Mouse (Mus musculus) thymus, adult 18-20 months (tissue): ENCODE data around the gene Ampd2.
A peak's percentile ranks its signal among the peaks of the same experiment; 100 is the strongest.

Experiments used
- DNase-seq, 2 experiments: peaks; one replicate each; pipeline ENCODE4 v3.0.0; 2022; ENCODE audit warnings: mixed read lengths in 2 of 2

The Ampd2 gene

DNA sequence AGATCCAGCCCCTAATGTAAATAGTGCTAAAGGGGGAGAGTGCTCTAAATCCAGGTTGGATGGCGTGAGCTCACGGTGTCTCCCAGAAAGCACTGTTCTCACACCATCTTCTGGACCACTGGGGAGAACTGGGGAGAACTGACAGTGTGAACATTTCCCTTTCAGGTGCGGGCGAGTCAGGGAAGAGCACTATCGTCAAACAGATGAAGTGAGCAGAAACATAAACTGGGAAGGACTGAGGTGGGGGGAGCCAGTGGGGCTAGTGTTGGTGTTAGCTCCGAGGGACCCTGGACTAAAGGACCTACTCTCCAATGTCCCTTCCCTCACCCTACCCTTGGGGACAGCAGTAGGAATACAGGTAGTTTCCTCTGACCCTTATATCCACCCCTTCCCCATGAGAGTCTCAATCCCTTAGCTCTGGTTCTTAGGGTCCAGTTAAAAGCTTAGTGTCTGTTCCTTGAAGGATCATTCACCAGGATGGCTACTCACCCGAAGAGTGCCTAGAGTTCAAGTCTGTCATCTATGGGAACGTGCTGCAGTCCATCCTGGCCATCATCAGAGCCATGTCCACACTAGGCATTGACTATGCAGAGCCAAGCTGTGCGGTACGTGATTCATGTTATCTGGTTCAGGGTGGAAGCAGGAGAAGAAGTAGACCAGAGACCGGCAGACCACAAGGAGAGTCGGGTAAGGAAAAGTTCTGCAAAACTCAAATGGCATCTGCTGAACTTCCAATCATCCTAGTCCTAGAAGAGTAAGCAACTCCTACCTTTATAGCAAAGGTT is 8.7 kb upstream of the Ampd2 start:
- DNase-seq = no peak

DNA sequence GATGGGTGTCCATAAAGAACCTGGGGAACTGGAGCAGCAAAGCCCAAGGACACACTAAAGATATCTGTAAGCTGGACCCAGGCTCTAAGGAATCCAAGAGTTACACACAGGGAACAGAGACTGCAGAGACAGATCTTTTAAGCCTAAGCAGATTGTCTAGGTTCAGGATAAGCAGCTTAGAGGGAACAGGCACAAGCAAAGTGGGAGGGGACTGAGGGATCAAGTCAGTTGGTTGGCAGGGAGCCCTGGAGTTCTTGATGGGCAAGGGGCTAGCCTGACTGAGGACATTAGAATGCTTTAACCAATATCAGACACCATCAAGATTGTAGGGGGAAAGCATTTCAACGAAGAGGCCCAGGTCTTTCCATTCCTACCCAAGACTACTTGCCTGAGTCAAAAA is 7.7 kb upstream of the Ampd2 start:
- DNase-seq = no peak

DNA sequence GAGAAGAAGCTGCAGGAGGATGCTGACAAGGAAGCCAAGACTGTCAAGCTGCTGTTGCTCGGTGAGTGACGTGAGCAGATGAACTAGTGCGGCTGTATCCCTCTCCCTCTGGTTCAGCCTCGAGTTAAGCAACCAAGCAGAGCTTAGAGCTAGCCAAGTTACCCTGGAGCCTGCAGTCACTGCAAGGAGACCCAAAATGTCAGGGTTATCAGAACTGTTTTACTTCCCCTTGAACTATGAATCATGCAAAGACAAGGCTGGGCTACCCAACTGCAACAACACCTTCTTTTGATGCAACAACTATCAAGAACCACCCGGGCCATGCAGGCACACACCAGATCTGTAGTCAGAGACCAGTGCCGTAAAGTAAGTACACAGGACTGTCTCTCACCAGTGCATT is 6.9 kb upstream of the Ampd2 start:
- no peak for DNase-seq

DNA sequence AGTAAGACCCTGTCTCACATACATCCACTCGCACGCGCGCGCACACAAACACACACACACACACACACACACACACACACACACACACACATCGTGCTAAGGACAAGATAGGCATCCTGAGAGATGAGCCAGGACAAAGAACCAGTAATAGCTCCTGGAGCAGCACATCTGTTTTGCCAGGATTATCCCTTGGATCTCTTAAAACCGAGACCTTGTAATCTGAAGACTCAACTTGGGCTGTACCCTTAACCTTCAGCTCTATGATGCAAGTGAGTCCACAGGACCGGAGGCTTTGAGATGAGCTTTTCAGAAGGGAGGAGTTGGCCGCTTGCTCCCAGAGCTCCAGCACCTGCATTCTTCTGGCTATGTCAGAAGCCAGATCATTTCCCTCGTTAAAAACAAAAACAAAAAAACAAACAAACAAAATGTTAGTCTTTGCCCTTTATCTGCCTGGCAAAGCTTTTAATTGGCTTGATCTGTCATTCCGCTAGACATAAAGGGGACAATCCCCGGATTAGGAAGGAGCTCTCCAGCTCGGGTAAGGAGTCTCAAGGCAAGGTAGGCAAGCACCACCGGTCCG is 6.2 kb upstream of the Ampd2 start, which contains the start of gene Gnat2:
Gene Gnat2 (plus strand): TSS at position 254 of the 580 bp plus-strand sequence.
- no peak for DNase-seq

DNA sequence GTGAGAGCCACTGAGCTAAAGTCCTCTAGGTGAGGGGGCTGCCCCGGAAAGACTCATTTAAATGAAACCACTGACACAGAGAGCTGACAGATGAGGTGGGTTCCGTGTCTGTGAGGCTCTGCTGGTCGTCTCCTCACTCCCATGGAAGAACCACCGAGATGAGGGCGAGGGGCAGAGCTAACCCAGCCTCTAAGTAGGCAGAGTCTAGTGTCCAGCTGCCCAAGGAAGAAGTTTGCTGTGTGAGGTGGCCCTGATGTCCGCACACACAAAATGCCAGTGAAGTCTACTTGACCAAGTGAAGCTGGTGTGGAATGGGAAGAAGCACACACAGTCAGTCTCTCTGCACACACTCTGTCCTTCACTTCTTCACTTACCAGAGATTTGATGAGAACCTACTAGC is 5.6 kb upstream of the Ampd2 start:
- DNase-seq = no peak

DNA sequence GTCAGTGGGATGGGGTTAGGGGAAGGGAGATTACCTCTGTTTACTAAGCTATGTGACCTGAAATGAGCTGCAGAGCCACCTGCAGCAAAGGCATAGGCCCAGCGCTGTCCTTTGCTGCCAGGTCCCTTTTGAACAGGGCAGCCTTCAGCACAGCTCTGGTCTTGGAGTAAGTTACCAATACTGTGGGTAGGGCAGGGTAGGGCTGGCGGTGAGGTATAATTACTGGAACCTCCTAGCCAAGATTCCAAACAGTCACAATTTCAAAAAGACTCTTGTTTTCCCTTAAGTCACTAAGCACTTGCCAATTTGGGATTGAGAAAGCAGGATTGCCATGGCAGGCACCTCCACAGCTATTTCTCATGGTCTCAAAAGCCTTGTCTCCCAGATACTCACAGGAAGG is 4.1 kb upstream of the Ampd2 start:
- no peak for DNase-seq

DNA sequence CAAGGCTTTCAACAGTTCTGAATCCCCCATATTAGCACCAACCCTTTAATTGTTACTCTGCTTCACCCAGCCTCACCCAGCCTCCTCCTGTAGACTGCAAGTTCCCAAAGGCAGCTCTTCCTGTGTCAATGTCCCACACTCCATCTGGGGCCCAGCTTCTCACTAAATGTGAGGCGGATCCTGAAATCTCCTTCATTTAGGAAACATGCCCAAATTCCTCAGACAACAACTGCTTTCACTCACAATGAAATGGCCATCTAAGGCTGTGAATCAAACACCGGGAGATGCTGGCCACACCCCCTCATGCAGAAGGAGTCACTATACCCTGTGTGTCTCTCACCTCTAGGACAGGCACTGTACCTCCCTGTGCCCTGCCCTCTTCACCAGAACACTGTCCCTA is 3.5 kb upstream of the Ampd2 start:
- no peak for DNase-seq

DNA sequence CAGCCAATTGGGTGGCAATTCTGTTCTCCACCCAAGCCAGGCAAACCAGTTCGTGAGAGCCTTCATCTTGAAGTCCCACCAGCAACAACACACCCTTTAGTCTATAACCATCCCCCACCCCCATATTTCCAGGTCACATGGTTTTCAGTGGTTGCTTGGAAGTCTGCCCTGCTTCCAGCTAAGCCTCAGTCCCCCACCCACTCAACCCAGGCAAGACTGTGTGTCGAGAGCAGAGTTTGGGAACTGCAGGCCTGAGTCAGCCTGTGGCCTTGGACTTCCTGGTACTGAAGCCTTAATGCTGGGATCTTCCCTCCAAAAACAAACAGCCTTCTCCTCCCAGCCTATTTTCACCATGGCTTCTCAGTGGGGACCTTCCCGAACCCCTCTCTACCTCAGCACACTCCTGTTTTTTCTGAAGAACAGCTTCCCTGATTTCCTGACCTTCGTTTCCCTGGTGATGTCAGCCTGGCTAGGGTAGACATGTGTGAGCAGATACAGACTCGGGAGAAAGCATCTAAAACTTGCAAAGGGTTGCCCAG is 2.5 kb upstream of the Ampd2 start:
- DNase-seq = no peak

DNA sequence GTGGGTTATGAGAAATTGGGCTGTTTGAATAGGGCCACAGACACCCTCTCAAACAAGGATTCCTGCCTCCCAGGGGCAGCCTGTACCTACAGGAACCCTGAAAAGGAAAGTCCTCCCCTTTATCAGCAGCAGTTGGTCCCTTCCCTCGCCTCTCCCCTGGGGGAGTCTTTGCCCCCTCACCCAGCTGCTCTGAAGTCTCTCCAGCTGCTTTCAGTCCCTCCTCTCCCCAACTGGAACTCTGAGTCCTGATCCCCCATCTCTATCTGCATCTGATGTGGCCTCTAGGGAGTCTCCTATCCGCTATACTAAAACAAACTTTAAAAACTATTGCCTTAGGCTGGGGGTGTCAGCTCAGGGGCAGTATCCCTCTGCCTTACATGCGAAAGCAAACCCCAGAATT is 878 bp upstream of the Ampd2 start:
- no peak for DNase-seq

DNA sequence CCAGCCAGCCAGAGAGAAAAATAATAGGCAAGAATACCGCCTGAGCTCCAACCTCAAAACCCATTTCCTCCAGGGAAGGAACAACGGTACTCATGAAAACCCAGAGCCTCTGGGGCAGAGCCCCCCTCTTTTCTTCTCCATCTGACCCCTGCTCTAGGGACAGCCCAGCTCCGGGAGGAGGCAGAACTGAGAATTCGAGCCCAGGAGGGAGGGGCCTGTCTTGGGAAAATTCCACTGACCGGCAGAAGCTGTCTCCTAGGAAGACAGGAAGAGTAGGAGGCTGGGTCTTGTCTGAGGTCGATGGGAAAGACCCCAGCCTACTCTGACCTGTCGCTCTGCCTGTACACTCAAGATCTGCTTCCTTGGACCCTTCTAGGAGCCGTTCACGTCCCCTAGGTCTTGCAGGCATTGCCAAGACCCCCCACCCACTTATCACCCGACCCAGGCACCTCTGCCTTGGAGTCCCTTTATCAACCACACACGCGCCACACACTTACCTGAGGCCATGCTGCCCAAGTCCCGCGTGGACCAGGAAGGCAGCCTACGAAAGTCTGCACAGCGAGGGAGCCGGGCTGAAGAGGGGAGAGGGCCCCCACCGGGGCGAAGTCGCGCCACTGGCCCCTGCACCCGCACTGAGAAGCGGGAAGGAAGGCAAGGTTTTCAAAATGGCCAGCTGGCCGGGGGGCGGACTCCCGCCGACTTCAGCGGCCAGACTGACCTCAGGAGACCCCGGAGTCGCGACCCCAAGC is 556 bp downstream of the Ampd2 start:
- DNase-seq = peak; percentile 34 to 38

DNA sequence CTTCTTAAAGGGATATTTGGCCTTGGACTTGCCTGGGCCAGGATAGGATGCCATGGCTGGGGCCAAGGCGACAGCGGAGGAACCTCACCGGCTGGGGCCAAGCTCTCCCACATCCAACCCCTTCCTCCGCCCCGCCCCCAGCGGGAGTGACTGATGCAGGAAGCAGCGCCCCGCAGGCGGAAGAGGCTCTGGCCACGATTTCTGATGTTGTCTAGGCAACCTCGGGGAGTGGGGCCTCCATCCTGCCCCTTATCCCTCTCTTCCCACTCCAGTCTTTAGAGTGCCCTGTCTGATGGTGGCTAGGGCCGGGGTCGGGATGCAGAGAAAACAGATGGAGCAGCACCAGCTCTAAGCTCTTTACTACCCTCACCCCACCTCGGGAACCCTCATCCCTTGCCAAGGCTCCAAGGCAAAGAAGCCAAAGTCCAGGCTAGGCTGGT is 1.1 kb downstream of the Ampd2 start:
- DNase-seq = peak; percentile 80 to 86

DNA sequence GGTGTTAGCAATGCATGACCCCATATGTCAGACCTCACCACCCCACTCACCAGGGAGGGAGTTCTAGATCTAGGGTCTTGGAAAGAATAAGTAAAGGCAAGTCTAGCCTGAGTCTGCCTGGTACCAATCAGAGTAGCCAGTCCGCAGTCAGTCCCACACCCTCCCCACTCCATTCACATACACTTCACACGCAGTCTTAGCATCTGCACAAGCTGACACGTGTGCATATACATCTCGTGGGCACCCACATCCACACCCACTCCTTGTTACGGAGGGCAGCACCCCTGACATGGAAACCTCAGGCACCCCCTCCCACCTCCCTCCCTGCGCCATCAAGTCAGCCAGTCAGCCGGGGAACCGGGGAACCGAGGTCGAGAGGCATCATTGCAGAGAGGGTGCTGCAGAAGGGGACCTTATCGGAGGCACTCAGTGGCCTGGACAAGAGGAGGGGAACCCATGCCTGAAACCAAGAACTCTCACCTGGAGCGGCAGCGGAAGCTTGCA is 1.6 kb downstream of the Ampd2 start:
- no peak for DNase-seq

DNA sequence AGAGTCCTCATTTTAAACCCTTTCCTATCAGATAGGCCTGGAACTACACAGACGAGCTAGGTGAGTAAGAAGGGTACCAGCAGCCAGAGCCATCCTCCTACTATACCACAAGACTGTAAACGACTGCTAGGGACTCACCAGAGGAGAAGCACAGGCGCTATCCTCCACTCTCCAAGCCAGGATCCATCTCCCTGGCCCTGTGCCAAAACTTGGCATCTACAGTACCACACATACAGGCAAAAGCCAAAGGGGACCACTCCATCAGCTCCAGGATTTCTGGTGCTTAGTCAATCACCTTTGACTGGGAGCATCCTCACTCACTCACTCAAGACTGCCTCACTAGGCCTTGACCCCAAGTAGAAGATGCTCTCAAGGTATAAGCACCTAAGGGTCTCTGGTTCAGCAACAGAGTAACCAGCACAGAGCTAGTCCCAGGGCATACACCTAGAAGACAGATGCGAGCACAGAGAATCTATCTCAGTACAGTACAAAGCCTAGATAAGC is 2.5 kb downstream of the Ampd2 start:
- DNase-seq = no peak

DNA sequence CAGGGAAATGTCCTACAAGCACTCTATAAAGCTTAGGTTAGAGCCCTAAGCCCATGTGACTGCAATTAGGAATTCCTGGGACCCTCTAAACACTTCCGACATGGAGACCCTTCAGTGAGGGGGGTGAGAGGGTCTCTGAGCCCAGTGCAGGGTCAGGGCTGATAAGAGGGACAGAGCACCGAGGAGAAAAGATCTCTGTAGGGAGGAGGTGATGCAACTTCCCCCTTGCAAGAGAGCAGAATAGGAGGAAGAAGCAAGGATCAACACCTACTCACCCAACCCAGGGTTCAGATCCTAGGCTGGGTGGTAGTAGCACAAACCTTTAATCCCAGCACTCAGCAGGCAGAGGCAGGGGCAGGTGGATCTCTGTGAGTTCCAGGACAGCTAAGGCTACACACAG is 3.3 kb downstream of the Ampd2 start:
- DNase-seq = no peak

DNA sequence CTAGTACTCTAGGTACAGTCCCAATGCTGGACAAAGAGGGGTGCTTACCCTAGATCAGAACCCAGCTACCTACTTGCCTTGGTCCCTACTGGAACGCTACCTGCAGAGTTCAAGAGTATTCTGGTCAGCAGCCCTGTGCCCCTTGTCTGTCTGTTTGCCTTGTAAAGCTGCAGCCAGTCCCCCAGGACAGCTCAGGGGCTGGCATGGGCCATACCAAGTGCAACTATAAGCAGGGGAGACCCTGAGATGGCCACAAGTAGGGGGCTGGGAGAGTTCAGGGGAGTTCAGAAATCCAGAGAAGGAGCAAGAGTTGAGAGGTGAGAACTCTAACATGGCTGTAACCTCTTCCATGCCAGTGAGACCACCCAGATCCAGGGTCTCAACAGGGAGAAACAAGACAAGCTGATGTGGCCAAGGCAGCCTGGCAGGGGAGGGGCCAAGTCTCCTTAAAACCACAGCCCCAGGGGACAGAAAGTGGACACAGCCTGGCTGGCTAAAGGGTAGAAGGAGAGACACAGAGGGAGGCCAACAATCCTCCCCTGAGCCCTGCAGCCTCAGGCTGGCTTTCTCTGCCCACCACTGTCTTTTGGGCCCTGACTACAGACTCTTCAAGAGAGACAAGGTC is 4.1 kb downstream of the Ampd2 start:
- DNase-seq = no peak

DNA sequence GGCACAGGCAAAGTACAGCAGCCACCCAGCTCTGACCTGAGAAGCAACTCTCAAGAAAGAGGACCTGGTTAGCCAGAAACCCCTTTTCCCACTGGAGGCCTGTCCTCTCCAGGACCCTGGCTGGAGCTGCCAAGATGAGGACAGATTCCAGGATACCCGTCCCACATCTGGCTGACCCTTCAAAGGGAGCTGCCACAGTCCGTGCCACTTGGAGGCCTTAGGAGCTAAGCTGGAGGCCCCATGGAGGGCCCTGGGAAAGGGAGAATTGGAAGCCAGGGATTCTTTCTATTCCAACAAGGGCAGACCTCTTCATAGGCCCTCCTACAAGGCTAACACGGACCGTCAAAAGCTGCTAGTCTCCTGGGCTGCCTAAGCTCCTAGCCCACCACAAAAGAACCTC is 4.8 kb downstream of the Ampd2 start:
- DNase-seq = no peak

DNA sequence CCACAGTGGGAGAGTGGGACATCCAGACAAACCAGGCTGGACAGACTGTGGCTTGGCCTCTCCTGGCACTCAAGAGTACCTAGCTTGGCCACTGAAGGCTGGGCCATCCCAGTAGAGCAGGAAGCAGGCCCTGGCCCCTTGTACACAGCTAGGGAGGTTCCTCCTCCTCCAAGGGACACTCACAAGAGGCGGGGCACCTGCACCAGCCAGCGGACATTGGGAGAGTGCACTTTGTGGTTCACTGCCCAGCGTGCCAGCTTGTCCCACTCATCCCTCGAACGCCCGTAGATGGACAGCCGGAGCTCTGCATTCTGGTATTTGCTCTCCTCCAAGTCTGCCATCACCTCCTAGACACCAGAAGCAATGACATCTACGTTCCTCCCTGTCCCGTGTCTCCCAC is 9.6 kb downstream of the Ampd2 start:
- no peak for DNase-seq

DNA sequence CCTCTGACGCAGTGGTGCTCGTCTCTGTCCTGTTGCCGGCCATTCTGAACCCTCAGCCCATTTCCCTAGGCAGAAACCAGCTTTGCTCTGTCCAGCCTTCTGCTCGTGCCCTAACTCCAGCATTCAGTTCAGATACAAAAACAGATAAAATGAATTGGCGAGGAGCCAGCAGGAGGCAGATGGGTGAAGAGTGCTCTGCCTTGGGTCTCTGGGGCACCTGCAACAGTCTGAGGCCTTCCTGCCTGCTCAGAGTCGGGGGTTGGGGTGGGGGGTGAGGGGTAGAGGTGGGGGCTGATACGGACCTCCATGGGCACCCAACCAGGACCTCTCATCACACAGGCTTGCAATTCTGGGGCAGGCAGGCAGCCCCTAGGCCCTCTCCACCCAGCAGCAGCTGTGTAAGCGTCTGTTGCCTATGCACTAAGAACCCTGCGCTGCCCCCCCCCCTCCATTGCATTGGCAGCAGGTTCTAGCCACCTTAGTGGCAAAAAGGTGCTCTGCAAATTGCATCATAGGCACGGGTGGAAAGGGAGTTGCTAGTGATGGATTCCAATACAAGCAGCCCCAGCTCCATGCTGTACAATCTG is 13.4 kb downstream of the Ampd2 start:
- DNase-seq = no peak

DNA sequence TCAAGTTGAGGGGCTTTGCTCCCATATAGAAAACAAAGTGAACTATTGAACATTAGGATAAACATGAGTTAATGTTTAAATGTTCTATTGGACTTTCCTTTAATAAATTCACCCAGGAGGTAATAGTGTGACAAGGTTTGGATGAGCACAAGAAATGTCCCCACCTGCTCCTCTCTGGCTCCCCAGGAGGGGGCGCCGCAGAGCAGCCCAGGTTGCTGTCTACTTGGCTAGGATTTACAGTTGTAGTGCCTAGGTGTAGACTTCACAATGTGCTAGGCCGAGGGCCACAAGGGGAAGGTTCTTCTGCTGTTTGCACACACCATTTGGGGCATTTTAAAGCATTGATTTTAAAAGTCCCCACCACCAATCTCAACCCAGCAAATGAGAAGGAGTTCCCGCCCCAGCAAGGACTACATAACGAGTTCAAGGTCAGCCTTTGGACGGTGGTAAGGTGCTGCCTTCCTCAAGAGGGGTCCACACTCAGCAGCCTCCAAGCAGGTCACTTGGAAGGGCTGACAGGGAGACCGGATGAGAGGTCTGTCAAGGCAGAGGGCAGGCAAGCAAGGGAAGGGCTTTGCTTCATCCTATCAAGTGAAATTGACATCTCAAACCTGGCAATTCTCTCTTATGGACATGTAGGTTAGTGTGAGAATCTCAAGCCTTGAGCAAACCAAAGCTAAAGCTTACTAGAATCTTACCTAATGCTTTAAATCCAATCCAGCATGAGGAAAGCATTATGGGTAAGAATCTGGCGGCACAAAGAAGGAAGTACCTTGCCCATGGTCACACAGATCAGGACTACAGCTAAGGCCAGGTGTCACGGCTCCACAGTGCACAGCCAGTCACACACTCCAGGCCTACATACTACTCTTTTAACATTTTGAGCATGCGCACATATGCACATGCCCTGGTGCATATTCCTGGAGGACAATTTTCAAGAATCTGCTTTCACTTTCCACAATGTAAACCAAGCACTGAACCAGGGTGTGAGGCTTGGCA is 15.9 kb downstream of the Ampd2 start:
- DNase-seq = peak; percentile 47 to 50

DNA sequence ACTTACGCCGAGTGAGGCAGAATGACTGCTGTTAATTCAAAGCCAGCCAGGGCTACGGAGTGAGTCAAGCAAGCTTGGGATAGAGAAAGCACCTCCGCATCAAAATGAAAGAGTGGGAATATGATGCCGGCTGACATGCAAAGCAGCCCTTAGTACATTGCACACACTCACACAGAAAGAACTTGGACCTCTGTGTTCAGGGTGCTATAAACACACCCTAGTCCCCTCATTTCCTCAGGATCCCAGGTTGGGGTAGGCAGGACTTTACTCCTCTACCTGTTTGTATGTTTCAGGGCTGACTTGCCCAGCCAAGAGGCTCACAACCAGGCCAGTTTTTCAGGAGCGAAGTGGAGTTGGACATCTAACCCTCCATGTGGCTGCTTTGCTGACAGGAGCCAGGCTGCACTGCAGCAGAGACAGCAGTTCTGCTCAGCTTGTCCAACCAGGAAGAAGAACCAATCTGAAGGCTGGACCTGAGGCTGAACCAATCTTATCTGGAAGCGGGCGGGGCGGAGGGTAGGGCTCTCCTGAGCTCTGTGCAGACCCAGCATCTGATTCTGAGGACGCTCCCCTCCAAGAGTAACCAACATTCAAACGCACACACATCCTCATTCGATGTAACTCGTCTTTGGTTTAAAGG is 17.1 kb downstream of the Ampd2 start:
- DNase-seq = no peak

DNA sequence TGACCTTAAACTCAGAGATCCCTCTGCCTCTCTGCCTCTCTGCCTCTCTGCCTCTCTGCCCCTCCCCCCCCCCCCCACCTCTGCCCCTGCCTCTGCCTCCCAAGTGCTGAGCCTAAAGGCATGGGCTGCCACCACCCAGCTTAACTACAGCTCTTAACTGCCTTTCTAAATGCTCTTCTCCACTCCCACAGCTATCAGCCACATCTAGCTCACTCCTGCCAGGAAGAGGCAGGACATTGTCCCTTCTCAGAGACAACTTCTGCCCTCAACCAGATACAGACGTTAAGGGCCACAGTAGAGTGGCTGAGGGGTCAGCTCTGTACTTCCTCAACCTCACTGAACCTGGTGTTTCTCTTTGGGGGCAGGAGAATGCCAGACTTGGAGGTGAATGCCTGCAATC is 17.6 kb downstream of the Ampd2 start:
- DNase-seq = no peak
